Mouse (Mus musculus) ES-E14 (cell line): ENCODE results near the gene Mst1r. TPM values are rescaled to one million over a fixed set of nuclear protein-coding genes. Genes with fewer than 3 reads are reported as not detected.

Source experiments
- DNase-seq: peaks from one replicate; pipeline ENCODE4 v3.0.0-alpha.2; 2013; ENCODE audit warnings: low read depth, low spot score
- H3K27ac ChIP-seq: 2 replicates; pipeline ENCODE4 v1.5.1; 2012; ENCODE audit warnings: low read depth, mild to moderate bottlenecking, low read length, moderate library complexity, mixed read lengths; ENCODE audit not compliant: poor library complexity, insufficient read depth, severe bottlenecking
- H3K36me3 ChIP-seq: 2 replicates; pipeline ENCODE4 v1.6.1; 2012; ENCODE audit warnings: mild to moderate bottlenecking, low read length, moderate library complexity, mixed read lengths; ENCODE audit not compliant: control insufficient read depth, poor library complexity, insufficient read depth, severe bottlenecking
- H3K4me1 ChIP-seq, 2 experiments: fragments of 150-350 bp in 1 of 2; sonication (generic) in 1 of 2; 2 replicates each; pipeline ENCODE4 v1.6.1; 2012; ENCODE audit warnings: low read length in 2 of 2, mild to moderate bottlenecking in 1 of 2, mixed read lengths in 1 of 2; ENCODE audit not compliant: control insufficient read depth in 2 of 2, insufficient read depth in 2 of 2, poor library complexity in 1 of 2
- H3K4me3 ChIP-seq, 2 experiments: fragments of 150-350 bp in 1 of 2; sonication (generic) in 1 of 2; 2 replicates each; pipeline ENCODE4 v1.5.1; 2012; ENCODE audit warnings: low read length in 2 of 2, low read depth in 1 of 2, mild to moderate bottlenecking in 1 of 2, mixed read lengths in 1 of 2; ENCODE audit not compliant: insufficient read depth in 1 of 2, poor library complexity in 1 of 2, severe bottlenecking in 1 of 2
- H3K9ac ChIP-seq: 2 replicates; pipeline ENCODE4 v1.6.1; 2012; ENCODE audit warnings: low read depth, mild to moderate bottlenecking, low read length, mixed read lengths; ENCODE audit not compliant: poor library complexity, insufficient read depth, severe bottlenecking
- H3K9me3 ChIP-seq: fragments of 150-350 bp; sonication (generic); 2 replicates; pipeline ENCODE4 v1.6.1; 2012; ENCODE audit warnings: low read depth, mild to moderate bottlenecking, low read length; ENCODE audit not compliant: control insufficient read depth, insufficient read depth
- CHD2 ChIP-seq: IDR thresholded peaks from 2 replicates; pipeline ENCODE4 v1.6.1; 2014; ENCODE audit warnings: mild to moderate bottlenecking, low read depth, low read length, inconsistent platforms
- HCFC1 ChIP-seq: IDR thresholded peaks from 2 replicates; pipeline ENCODE4 v1.6.1; 2012; ENCODE audit warnings: low read length, inconsistent platforms, borderline replicate concordance; ENCODE audit not compliant: insufficient read depth
- MAFK ChIP-seq: IDR thresholded peaks from 2 replicates; pipeline ENCODE4 v1.6.1; 2014; ENCODE audit warnings: mild to moderate bottlenecking, low read depth, low read length, inconsistent platforms; ENCODE audit not compliant: insufficient read depth
- ZC3H11A ChIP-seq: IDR thresholded peaks from 2 replicates; pipeline ENCODE4 v1.6.1; 2012; ENCODE audit warnings: low read depth, mild to moderate bottlenecking, inconsistent platforms, low read length, borderline replicate concordance
- ZNF384 ChIP-seq: IDR thresholded peaks from 2 replicates; pipeline ENCODE4 v1.6.1; 2012; ENCODE audit warnings: low read depth, low read length, inconsistent platforms
- in situ Hi-C, 2 experiments: fragments of 600-800 bp; cut with MboI; formaldehyde crosslinking; loops; one replicate each; pipeline ENCODE4 v1.15.1; 2025; ENCODE audit warnings: low sequenced_read_pairs in 2 of 2, inconsistent platforms in 1 of 2; ENCODE audit not compliant: unreplicated experiment in 2 of 2
- total RNA-seq: library from RNA; depleted of rRNA; stranded (reverse); fragments of 300-350 nt; gene quantifications from 2 replicates; pipeline ENCODE4 v1.2.3, GENCODE M21; 2012; rRNA removed

Mst1r gene
- total RNA-seq, 1 experiment = 0.22 TPM

DNA sequence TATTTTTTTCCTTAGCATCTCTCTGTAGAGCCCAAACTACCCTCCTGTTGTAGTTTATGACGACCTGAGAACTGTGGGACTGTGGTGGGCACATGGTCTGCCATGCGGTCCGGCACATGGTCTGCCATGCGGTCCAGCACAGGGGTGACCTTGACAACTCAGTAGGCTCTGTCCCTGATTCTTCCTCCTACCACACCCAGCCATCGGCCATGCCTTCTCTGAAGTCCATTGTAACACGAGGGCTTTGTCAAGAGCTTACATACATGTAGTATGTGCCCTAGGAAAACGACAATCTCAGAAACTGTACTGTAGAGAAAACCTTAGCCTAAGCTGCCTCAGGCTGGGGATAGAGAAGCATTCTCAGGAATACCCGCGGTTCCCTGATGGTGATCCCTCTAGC lies 58.0 kb downstream of the Mst1r start:
- Histone ChIP-seq H3K9ac (no peak overlapping the region), H3K9me3 (no peaks in the 10 kb centered on the region), H3K4me3 (no peak overlapping the region), H3K4me1 (peaks cover 4 to 8% of the 10 kb centered on the region in 2 experiments; a peak in 3 of 4 replicates), H3K36me3 (peaks cover 50% of the 10 kb centered on the region), H3K27ac (no peak overlapping the region)
- TF ChIP-seq MAFK = no peak
- TF ChIP-seq ZNF384 = no peak
- no peak for TF ChIP-seq CHD2
- no peak for TF ChIP-seq HCFC1
- no peak for DNase-seq
- in situ Hi-C loops = no loop called here

DNA sequence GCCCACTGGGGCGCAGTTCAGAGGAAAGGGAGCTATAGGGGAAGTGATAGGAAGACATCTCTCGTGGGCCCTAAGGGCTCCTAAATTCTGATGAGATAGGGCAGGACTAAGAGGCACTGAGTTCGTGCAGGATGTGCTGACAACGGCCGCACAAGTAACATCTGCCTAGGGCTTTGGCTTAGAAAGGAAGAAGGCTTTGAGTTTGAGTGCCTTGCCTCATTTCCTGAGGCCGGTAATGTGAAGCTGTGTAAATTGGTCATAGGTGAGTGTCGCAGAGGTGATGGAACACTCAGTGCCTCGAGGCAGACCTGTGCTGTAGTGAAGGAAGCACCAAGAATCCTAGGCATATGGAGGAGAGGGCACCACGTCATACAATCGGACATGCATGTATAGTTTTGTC lies 60.0 kb downstream of the Mst1r start:
- Histone ChIP-seq H3K9me3 (no peaks in the 10 kb centered on the region), H3K27ac (no peak overlapping the region), H3K9ac (no peak overlapping the region), H3K4me1 (peaks cover 2 to 8% of the 10 kb centered on the region in 2 experiments; a peak in 3 of 4 replicates), H3K36me3 (peaks cover 53% of the 10 kb centered on the region), H3K4me3 (no peak overlapping the region)
- TF ChIP-seq ZNF384 = no peak
- no peak for TF ChIP-seq ZC3H11A
- DNase-seq = no peak
- in situ Hi-C loops = no loop called here

DNA sequence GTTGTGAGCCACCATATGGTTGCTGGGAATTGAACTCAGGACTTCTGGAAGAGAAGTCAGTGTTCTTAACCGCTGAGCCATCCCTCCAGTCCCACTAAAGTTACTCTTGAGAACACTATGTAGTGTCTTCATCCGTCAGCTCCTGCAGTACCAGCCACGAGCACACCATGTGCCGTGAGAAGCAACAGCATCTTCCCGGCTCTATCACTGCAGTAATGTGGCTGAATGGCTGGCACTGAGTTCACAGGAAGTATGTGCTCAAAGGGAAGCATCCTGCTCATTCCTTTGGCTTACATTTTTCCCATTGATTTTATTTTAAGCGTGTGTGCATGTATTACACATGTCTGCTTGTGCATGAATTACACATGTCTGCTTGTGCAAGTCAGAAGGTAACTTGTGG lies 60.8 kb downstream of the Mst1r start:
- in situ Hi-C loops = no loop called here
- peaks cover 47% of the 10 kb centered on the region for H3K36me3 ChIP-seq

DNA sequence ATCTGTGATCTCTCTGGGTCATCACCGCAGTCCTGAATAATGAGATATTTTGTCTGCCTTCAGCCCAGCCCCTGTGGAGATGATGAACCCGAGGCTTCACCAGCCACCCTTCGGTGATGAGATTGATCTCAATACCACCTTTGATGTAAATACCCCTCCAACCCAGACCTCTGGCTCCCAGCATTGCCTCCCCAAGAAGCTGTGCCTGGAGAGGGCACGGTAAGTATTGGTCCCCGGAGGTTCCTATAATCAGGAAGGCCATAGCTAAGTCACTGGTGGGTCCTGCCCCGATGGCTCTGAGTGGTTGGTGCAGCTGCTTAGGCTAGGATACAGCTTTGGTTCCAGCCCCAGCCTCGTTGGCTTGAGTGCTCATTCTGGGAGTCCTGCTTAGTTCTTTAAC lies 61.9 kb downstream of the Mst1r start:
- no peaks in the 10 kb centered on the region for H3K9me3 ChIP-seq
- no peak for TF ChIP-seq ZC3H11A
- no peak for TF ChIP-seq MAFK
- no peak for TF ChIP-seq HCFC1
- TF ChIP-seq ZNF384 = no peak
- no peak overlapping the region for H3K27ac ChIP-seq
- DNase-seq = no peak
- peaks cover 41% of the 10 kb centered on the region for H3K36me3 ChIP-seq
- no peak overlapping the region for H3K9ac ChIP-seq
- H3K4me1 ChIP-seq = peaks cover 0 to 8% of the 10 kb centered on the region in 2 experiments; a peak in 2 of 4 replicates
- no peak overlapping the region for H3K4me3 ChIP-seq
- in situ Hi-C loops = no loop called here

More for the DNA sequence above, 60.8 kb downstream of the Mst1r start:
- Histone ChIP-seq H3K9ac (no peak overlapping the region), H3K4me3 (no peak overlapping the region), H3K27ac (no peak overlapping the region), H3K4me1 (peaks cover 0 to 8% of the 10 kb centered on the region in 2 experiments; a peak in 2 of 4 replicates), H3K9me3 (no peaks in the 10 kb centered on the region)
- no peak for DNase-seq
- TF ChIP-seq MAFK = no peak
- TF ChIP-seq ZNF384 = no peak
- TF ChIP-seq ZC3H11A = no peak
- no peak for TF ChIP-seq HCFC1
- TF ChIP-seq CHD2 = no peak

Other genes with a start within 250 kb of the Mst1r start
- 2.9 and 8.9 TPM in 2 replicates for gene Slc38a3, start 237.3 kb upstream of the Mst1r start, total RNA-seq
- gene Gnat1, start 227.2 kb upstream of the Mst1r start, total RNA-seq = 1.2 and 1.8 TPM in 2 replicates
- 11.5 and 11.6 TPM in 2 replicates for gene Sema3f, start 196.4 kb upstream of the Mst1r start, total RNA-seq
- gene Rbm5, start 135.9 kb upstream of the Mst1r start, total RNA-seq = 97.7 and 116 TPM in 2 replicates
- gene Rbm6, start 33.6 kb upstream of the Mst1r start, total RNA-seq = 61.8 and 62.3 TPM in 2 replicates
- 4.7 and 5.4 TPM in 2 replicates for gene Mon1a, start 18.7 kb upstream of the Mst1r start, total RNA-seq
- gene Actl11, start 21.6 kb downstream of the Mst1r start, total RNA-seq = not detected in 2 replicates
- 21.5 and 41.5 TPM in 2 replicates for gene Camkv, start 28.8 kb downstream of the Mst1r start, total RNA-seq
- 43.7 and 72.1 TPM in 2 replicates for gene Traip, start 43.3 kb downstream of the Mst1r start, total RNA-seq
- gene Uba7, start 68.6 kb downstream of the Mst1r start, total RNA-seq = 0.79 and 1.0 TPM in 2 replicates
- 0.18 and 0.53 TPM in 2 replicates for gene Gm20661, start 76.2 kb downstream of the Mst1r start, total RNA-seq
- 3.0 and 6.1 TPM in 2 replicates for gene Inka1, start 79.0 kb downstream of the Mst1r start, total RNA-seq
- 1.2 and 2.4 TPM in 2 replicates for gene Cdhr4, start 85.6 kb downstream of the Mst1r start, total RNA-seq
- gene Gm20662, start 89.5 kb downstream of the Mst1r start, total RNA-seq = 0.45 and 0.63 TPM in 2 replicates
- gene Ip6k1, start 95.6 kb downstream of the Mst1r start, total RNA-seq = 41.0 and 53.9 TPM in 2 replicates
- gene Gmppb, start 142.4 kb downstream of the Mst1r start, total RNA-seq = 22.9 and 28.3 TPM in 2 replicates
- 2.7 and 3.8 TPM in 2 replicates for gene Amigo3, start 146.3 kb downstream of the Mst1r start, total RNA-seq
- 2.9 and 3.6 TPM in 2 replicates for gene Mst1, start 173.6 kb downstream of the Mst1r start, total RNA-seq
- 14.5 and 28.1 TPM in 2 replicates for gene Rnf123, start 176.5 kb downstream of the Mst1r start, total RNA-seq
- 37.3 and 56.1 TPM in 2 replicates for gene Apeh, start 187.7 kb downstream of the Mst1r start, total RNA-seq